Mouse (Mus musculus) heart, adult 2 months (tissue): ENCODE measurements around the gene Myh8. TPM values are rescaled to one million over a fixed set of nuclear protein-coding genes. Genes with fewer than 3 reads are reported as not detected.

ENCODE experiments used
- DNase-seq, 2 experiments: peaks; one replicate each; pipeline ENCODE4 v3.0.0; 2021
- H3K27ac ChIP-seq: fragments of 200-600 bp; 2 replicates; pipeline ENCODE4 v1.8.1; 2022
- H3K27me3 ChIP-seq: fragments of 200-500 bp; 2 replicates; pipeline ENCODE4 v1.6.1; 2012; ENCODE audit warnings: mild to moderate bottlenecking, low read length, inconsistent platforms, mixed read lengths; ENCODE audit not compliant: control insufficient read depth, insufficient read depth
- H3K36me3 ChIP-seq: fragments of 200-500 bp; 2 replicates; pipeline ENCODE4 v1.6.1; 2012; ENCODE audit warnings: low read length, inconsistent platforms; ENCODE audit not compliant: control insufficient read depth, insufficient read depth
- H3K4me1 ChIP-seq: fragments of 200-500 bp; 2 replicates; pipeline ENCODE4 v1.6.1; 2011; ENCODE audit warnings: low read length; ENCODE audit not compliant: control insufficient read depth, insufficient read depth
- H3K4me3 ChIP-seq: fragments of 200-600 bp; 2 replicates; pipeline ENCODE4 v1.8.1; 2022
- H3K79me2 ChIP-seq: fragments of 200-500 bp; replicated peaks from 2 replicates; pipeline ENCODE4 v1.6.1; 2012; ENCODE audit warnings: mild to moderate bottlenecking, inconsistent platforms, low read length, moderate library complexity, mixed read lengths; ENCODE audit not compliant: control insufficient read depth, insufficient read depth
- H3K9ac ChIP-seq: fragments of 200-500 bp; 2 replicates; pipeline ENCODE4 v1.6.1; 2012; ENCODE audit warnings: low read depth, mild to moderate bottlenecking, control low read depth, inconsistent platforms, low read length, mixed read lengths
- CTCF ChIP-seq: fragments of 200-600 bp; IDR thresholded peaks from 2 replicates; pipeline ENCODE4 v1.8.1; 2022; ENCODE audit warnings: antibody characterized with exemption, mild to moderate bottlenecking, moderate library complexity
- EP300 ChIP-seq: fragments of 200-500 bp; IDR thresholded peaks from 2 replicates; pipeline ENCODE4 v1.6.1; 2011; ENCODE audit warnings: low read depth, low read length, control low read depth; ENCODE audit not compliant: insufficient read depth
- POLR2A ChIP-seq: fragments of 200-500 bp; IDR thresholded peaks from 2 replicates; pipeline ENCODE4 v1.6.1; 2011; ENCODE audit warnings: mild to moderate bottlenecking, low read depth, low read length, control low read depth; ENCODE audit not compliant: insufficient read depth
- WGBS: fragments of 180-500 bp; shearing (Covaris S2); methylation state at CpG from one replicate; pipeline ENCODE4 v1.1.7; 2018; 5-methylcytosine and 5-hydroxymethylcytosine counted together
- intact Hi-C: fragments of 180-260 bp; cut with DNase I; formaldehyde crosslinking; loops from one replicate; pipeline ENCODE4 v1.15.1; 2025
- polyA plus RNA-seq: library from polyadenylated mRNA; depleted of rRNA; stranded (reverse); fragments of >200 nt; gene quantifications from 2 replicates; pipeline ENCODE4 v1.2.3, GENCODE M21; 2012
- total RNA-seq, 2 experiments: library from RNA; stranded (reverse); gene quantifications; 2 replicates each; pipeline ENCODE4 v1.2.3; 2021

The Myh8 gene
- total and polyA plus RNA-seq, 3 experiments, result 0.06 TPM; not detected in 2

DNA sequence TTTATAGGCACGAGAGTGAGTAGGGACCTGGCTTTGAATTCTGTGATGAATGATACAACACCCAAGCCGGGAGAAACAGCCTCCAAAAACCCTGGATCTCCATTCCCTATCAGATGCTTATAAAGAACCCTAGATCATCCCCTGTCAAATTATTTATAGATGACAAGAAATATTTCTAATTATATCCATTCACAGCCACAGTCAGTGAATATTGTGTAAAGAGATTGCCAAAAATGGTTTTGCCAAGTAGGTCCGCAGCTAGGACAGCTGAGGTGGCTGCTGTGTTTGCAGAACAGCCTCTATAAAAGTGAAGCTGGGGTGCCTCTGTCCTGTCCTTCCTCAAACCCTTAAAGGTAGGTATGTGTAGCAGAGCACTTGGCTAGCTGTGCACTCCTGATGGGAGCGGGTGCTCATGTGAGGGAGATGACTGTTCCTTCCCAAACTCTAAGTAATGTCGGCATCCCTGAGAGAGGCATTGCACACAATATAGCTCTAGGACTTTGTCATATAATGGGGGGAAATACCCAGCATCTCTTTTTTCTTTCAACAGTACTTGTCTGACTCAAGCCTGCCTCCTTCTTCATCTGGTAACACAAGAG is 39.3 kb upstream of the Myh8 start, which contains the start of gene Myh4:
TSS of gene Myh4 (plus strand) at position 549 of the 599 bp plus-strand sequence.
- H3K27ac ChIP-seq, result no peak within 1 kb of the TSS
- DNase-seq, result no peak
- H3K79me2 ChIP-seq, result no peaks in the 10 kb centered on the region
- TF ChIP-seq POLR2A (no peak), CTCF (no peak), EP300 (no peak)
- H3K4me3 ChIP-seq, result no peak within 1 kb of the TSS
- no peaks in the 10 kb centered on the region for H3K27me3 ChIP-seq
- no peaks in the 10 kb centered on the region for H3K4me1 ChIP-seq
- no peak within 1 kb of the TSS for H3K9ac ChIP-seq
- 83% methylated on average over 5 of the region's 5 CpGs for WGBS
- intact Hi-C loops, result no loop called here
- H3K36me3 ChIP-seq, result no peaks in the 10 kb centered on the region

DNA sequence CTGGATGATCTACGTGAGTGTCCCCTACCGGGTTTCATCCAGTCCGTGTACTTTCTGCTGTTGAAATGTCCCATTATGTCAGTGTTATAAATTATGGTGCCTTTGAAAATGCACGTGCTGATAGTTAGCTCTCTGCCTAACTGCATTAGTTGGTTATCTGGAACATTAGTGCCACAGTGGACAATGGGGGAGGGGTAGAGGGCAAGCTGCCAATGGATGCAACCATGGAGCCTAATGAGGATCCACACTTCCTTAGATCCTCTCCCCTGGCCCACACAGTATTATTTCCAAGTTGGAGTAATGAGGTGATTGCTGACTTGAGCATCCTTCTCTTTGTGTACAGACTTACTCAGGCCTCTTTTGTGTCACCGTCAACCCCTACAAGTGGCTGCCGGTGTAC is 35.9 kb upstream of the Myh8 start:
- DNase-seq, result no peak
- intact Hi-C loops, result no loop called here
- H3K36me3 ChIP-seq, result no peaks in the 10 kb centered on the region
- H3K9ac ChIP-seq, result no peak overlapping the region
- H3K4me3 ChIP-seq, result no peak overlapping the region
- no peak overlapping the region for H3K27ac ChIP-seq
- H3K79me2 ChIP-seq, result no peaks in the 10 kb centered on the region
- H3K4me1 ChIP-seq, result no peaks in the 10 kb centered on the region
- 85% methylated on average over 6 of the region's 6 CpGs for WGBS
- H3K27me3 ChIP-seq, result no peaks in the 10 kb centered on the region
- TF ChIP-seq EP300 (no peak), POLR2A (no peak), CTCF (no peak)

DNA sequence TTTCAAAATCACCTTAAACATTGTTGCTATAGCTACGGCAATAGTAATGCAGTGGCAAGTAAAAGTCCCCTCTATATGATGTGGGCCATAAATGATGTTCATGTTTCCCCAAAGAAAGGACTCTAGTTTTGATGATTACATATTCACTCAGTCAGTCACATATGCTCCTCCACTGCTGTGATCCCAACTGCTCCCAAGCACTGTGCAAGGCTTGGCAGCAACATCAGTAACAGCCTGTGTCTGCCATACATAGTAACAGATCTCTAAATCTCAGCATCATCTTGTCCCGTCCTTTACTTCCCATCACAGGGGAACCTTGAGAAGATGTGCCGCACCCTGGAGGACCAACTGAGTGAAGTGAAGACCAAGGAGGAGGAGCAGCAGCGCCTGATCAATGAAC is 23.2 kb upstream of the Myh8 start:
- H3K4me3 ChIP-seq, result no peak overlapping the region
- no peak overlapping the region for H3K27ac ChIP-seq
- H3K36me3 ChIP-seq, result no peaks in the 10 kb centered on the region
- no peak for DNase-seq
- H3K4me1 ChIP-seq, result no peaks in the 10 kb centered on the region
- 81% methylated on average over 4 of the region's 4 CpGs for WGBS
- no peaks in the 10 kb centered on the region for H3K79me2 ChIP-seq
- H3K27me3 ChIP-seq, result peaks cover 1% of the 10 kb centered on the region; the same call in 1 of the 2 replicates
- no peak overlapping the region for H3K9ac ChIP-seq
- intact Hi-C loops, result no loop called here
- no peak for TF ChIP-seq CTCF
- TF ChIP-seq EP300, result no peak
- TF ChIP-seq POLR2A, result no peak

DNA sequence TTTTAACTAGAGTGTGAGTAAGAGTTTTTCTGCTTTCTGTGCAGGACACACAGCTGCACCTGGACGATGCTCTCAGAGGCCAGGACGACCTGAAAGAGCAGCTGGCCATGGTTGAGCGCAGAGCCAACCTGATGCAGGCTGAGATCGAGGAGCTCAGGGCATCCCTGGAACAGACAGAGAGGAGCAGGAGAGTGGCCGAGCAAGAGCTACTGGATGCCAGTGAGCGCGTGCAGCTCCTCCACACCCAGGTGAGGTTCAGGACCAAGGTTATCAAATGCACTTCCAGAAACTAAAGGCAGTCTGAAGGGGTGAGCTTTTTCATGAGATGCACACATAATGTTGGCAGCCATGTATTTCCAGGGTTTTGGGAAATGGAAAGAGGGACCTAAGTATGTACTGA is 19.9 kb upstream of the Myh8 start:
- no peak for TF ChIP-seq EP300
- no peak for TF ChIP-seq CTCF
- TF ChIP-seq POLR2A, result no peak
- H3K4me3 ChIP-seq, result no peak overlapping the region
- H3K27me3 ChIP-seq, result peaks cover 1% of the 10 kb centered on the region; the same call in 1 of the 2 replicates
- intact Hi-C loops, result no loop called here
- DNase-seq, result no peak
- no peaks in the 10 kb centered on the region for H3K79me2 ChIP-seq
- no peaks in the 10 kb centered on the region for H3K4me1 ChIP-seq
- H3K36me3 ChIP-seq, result no peaks in the 10 kb centered on the region
- WGBS, result 77% methylated on average over 7 of the region's 7 CpGs
- H3K27ac ChIP-seq, result no peak overlapping the region
- no peak overlapping the region for H3K9ac ChIP-seq

- H3K36me3 ChIP-seq, result no peaks in the 10 kb centered on the region
- no peak overlapping the region for H3K9ac ChIP-seq
- no peak overlapping the region for H3K4me3 ChIP-seq
- intact Hi-C loops, result no loop called here
- H3K27me3 ChIP-seq, result peaks cover 1% of the 10 kb centered on the region; the same call in 1 of the 2 replicates
- no peak for DNase-seq
- 74% methylated on average over 6 of the region's 6 CpGs for WGBS
- TF ChIP-seq CTCF, result no peak
- no peak for TF ChIP-seq EP300
- TF ChIP-seq POLR2A, result no peak
- H3K79me2 ChIP-seq, result no peaks in the 10 kb centered on the region
- no peak overlapping the region for H3K27ac ChIP-seq
- no peaks in the 10 kb centered on the region for H3K4me1 ChIP-seq
Measured at GRCm38 (mm10) chr11:67260956-67261355, 16.0 kb upstream of the Myh8 start.

- intact Hi-C loops, result no loop called here
- H3K27ac ChIP-seq, result no peak overlapping the region
- H3K36me3 ChIP-seq, result no peaks in the 10 kb centered on the region
- H3K4me3 ChIP-seq, result no peak overlapping the region
- TF ChIP-seq CTCF, result no peak
- no peak for TF ChIP-seq EP300
- TF ChIP-seq POLR2A, result no peak
- WGBS, result 76% methylated on average over 1 of the region's 1 CpGs
- no peaks in the 10 kb centered on the region for H3K4me1 ChIP-seq
- H3K9ac ChIP-seq, result no peak overlapping the region
- H3K79me2 ChIP-seq, result no peaks in the 10 kb centered on the region
- no peak for DNase-seq
- H3K27me3 ChIP-seq, result no peaks in the 10 kb centered on the region; the same call in 1 of the 2 replicates
Measured at GRCm38 (mm10) chr11:67293440-67293839, 16.5 kb downstream of the Myh8 start.
